Mouse (Mus musculus): ENCODE data around the gene Eef1b2.
"Not testable (repeated sequence)": the region's sequence is repeated elsewhere in the genome, so short reads cannot be mapped to it uniquely, and the experiment has no call there.

Eef1b2 gene

DNA sequence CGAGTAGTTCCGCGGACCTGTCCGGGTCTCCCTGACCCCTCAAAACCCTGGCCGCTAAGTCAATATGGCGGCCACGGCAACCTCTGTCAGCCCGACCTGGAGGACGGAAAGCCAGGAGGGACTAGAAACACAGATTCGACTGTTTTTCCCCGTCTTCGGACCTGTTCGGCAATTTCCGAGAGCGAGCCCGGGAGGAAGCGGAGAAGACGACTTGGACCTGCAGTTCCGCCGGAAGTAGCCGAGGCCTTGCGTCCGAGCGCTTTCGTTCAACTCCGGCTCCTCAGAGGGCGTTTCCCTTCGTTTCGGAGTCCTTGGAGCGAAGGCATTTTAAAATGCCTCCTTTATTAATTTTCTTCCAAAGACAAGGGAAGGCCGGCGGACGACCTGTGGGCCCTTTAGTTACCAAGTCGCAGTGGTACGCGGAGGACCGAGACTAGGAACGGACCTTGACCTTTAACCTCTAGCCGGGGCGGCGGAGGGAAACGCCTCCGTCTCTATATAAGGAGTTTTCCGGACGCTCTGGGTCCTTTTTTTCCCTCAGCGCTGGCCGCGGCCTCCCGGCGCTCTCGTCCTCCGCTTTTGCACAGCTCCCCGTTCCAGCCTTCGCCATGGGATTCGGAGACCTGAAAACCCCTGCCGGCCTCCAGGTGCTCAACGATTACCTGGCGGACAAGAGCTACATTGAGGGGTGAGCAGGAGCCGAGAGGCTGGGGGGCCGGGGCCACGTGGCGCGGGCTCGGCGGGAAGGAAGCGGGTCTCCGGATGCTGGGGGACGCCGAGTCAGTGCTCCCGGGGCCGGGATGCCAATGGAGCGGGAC, at the start of gene Eef1b2, which contains the start of gene Ndufs1:
Eef1b2 (plus strand) TSS at position 222 of the 818 bp plus-strand sequence.
Ndufs1 (minus strand) TSS at position 230 of the 818 bp plus-strand sequence.
- peak; percentile 89 to 92 for DNase-seq (ENCODE audit: low read depth in 1 of 2, low spot score in 2 of 2)

DNA sequence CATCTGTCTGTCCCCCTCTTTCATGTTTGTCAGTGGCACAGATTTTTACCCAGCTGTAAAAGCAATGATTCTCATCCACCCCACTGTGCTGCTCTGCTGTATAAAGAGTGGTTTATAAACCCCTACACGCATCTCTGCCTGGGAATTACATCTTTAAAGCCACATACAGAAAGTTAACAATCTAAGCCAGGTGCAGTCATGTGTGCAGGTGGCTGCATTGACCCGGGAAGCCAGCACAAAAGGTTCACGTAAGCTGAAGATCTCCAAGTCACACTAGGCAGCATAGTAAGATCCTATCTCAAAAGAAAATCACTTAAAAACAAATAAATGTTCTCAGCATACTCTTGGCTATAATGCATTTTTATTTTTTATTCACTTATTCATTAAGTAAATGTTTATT, 47.4 kb upstream of the Eef1b2 start:
- no peak for DNase-seq (ENCODE audit: low read depth in 1 of 2, low spot score in 2 of 2)

DNA sequence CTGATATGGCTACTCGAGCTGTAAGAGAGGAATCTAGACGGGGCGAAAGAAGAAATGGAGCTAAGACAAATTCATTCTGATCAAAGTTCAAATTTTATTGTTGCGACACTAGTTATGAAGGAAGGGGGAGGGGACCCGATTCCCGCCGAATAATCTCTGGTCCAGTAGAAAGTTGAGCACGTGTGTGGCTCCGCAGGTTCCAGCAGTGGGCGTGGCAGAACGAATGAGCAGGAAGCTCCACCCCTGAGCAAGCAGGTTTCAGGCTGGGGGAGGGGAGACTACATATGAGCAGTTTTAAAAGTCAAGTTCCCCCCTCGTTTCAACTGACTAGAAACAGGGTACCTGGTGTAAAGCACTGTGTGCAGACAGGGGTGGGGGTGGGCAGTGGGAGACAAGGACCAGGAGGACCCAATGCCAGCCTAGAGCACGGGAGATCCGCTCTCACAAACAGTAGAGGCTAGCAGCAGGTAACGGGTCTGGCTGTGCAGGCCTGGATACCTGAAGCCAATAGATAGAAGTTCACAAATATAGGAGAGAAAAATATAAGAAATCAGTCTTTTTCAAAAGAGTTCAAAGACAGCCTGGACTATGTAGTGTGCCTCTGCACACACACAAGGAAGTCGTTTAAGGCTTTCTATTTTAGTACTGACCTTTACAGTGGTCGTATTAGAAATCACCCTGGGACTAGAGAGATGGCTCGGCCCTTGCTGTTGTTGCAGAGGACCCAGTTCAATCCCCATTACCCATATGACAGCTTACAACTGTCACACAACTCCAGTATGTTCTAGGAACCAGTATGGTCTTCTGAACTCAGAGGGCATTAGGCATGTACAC, 46.6 kb upstream of the Eef1b2 start:
- no peak for DNase-seq (ENCODE audit: low read depth in 1 of 2, low spot score in 2 of 2)

DNA sequence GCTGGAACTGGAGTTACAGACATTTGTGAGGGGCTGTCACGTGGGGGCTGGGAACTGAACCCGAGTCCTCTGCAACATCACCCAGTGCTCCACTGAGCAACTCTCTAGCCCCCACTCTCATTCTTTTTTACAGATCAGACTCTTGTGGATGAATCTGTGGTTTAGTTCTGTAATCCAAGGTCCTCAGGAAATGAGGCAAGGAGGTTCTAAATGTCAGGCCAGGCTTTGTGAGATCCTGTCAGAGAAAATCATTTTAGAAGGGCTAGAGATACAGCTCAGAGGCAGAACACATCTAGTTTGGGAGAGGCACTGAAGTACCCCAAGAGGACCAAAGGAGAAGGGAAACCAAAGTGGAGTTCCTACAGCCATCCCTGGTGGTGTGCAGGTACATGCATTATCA, 45.7 kb upstream of the Eef1b2 start:
- no peak for DNase-seq (ENCODE audit: low read depth in 1 of 2, low spot score in 2 of 2)

DNA sequence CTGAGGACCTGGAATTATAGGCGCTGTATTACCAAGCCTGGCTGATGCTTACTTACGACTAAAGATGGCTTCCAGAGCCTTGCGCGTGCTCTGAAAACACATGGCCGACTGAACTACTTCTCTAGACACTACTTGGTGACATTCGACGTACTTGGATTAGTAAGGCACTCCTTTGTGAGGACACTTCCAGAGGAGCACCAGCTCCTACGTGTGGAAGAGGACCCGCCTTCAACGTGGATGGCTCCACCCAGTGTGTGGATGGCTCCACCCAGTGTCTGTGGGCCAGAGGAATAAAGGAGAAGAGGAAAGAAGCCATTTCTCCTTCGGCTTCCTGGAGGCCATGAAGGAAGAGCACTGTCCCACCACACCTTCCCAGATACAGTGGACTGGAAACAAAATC, 44.9 kb upstream of the Eef1b2 start:
- DNase-seq (ENCODE audit: low read depth in 1 of 2, low spot score in 2 of 2): no peak

GRCm38 (mm10) chr1:63134530-63134929, 42.1 kb upstream of the Eef1b2 start:
- DNase-seq (ENCODE audit: low read depth in 1 of 2, low spot score in 2 of 2): no peak

DNA sequence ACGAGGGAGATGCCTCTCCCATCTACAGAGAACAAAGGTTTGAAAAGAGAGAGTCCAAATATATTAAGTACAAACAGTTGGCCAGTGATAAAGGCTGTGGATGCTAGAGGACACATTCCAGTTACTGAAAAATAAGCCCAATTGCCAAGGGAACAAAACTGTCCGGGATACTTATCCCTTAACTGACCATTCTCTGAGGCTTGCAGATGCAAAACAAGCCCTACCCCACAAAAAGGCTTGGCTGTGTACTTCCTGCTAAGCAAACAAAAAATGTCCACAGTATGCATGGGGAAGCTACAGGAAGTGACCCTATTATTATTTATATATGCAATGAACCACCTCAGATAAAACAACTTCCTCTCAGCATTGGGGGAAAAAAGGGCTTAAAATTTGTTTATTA, 38.7 kb upstream of the Eef1b2 start:
- DNase-seq (ENCODE audit: low read depth in 1 of 2, low spot score in 2 of 2): no peak

DNA sequence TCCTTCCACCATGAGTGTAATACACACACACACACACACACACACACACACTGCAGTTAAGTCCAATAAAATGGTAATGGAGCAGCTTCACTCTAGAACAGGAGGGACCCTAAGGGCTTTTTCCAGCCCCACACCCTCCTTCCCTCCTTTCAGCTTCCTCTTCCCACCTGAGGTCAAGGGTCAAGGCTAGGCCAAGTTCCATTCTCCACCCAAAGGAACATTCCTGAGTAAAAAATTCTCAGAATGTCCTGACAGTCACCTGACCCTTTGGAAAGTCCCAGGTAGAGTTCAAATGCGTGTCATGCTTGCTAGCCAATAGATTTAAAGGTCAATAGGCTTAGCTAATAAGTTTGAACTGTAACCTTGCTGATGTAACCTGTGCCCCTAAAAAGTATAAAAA, 38.0 kb upstream of the Eef1b2 start:
- DNase-seq (ENCODE audit: low read depth in 1 of 2, low spot score in 2 of 2): not testable (repeated sequence)

- DNase-seq (ENCODE audit: low read depth in 1 of 2, low spot score in 2 of 2): no peak
Observed at GRCm38 (mm10) chr1:63140231-63140630, 36.4 kb upstream of the Eef1b2 start.

GRCm38 (mm10) chr1:63168638-63169037, 8.0 kb upstream of the Eef1b2 start:
- DNase-seq (ENCODE audit: low read depth in 1 of 2, low spot score in 2 of 2): no peak

GRCm38 (mm10) chr1:63175853-63176252, 772 bp upstream of the Eef1b2 start:
- no peak for DNase-seq (ENCODE audit: low read depth in 1 of 2, low spot score in 2 of 2)

- DNase-seq (ENCODE audit: low read depth in 1 of 2, low spot score in 2 of 2): no peak
Observed at GRCm38 (mm10) chr1:63176259-63176603, 394 bp upstream of the Eef1b2 start.

DNA sequence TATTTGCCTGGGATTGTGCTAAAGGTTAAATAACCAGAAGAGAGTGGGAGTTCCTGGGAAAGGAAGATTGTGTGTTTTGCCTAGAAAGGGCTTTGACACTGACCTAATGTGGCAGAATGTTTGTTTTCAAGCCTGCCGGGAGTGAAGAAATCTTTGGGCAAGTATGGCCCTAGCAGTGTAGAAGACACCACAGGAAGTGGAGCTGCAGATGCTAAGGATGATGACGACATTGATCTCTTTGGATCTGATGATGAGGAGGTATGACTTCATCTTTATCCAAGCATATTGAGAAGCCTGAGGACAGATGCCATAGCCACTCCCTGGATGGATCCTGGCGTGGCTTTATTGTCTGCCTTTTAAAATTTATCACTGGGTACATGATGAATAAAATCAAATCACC, 1.7 kb downstream of the Eef1b2 start:
- no peak for DNase-seq (ENCODE audit: low read depth in 1 of 2, low spot score in 2 of 2)

GRCm38 (mm10) chr1:63180122-63180521, 3.5 kb downstream of the Eef1b2 start:
- no peak for DNase-seq (ENCODE audit: low read depth in 1 of 2, low spot score in 2 of 2)

GRCm38 (mm10) chr1:63180575-63180974, 4.0 kb downstream of the Eef1b2 start:
- not testable (repeated sequence) for DNase-seq (ENCODE audit: low read depth in 1 of 2, low spot score in 2 of 2)

- peak; percentile 70 to 85 for DNase-seq (ENCODE audit: low read depth in 1 of 2, low spot score in 2 of 2)
Observed at GRCm38 (mm10) chr1:63181019-63181418, 4.4 kb downstream of the Eef1b2 start.

DNA sequence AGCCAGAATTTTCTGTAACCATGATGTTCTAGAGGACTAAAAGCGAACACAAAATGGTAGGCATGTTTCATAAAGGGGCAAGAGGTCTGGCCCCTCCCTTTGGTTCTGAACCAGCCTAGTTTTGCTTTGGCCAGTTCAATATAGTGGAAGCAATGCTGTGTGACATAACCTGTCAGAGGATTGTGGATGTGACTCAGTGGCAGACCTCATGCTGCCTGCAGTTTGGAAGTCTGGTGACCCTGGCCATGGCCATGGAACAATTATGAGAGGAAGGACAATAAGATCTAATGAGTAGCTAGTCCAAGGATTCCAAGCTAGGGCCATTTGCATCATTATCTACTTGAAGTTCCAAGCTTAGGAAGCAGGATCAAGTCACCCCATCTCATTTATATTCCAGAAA, 4.9 kb downstream of the Eef1b2 start:
- no peak for DNase-seq (ENCODE audit: low read depth in 1 of 2, low spot score in 2 of 2)

DNA sequence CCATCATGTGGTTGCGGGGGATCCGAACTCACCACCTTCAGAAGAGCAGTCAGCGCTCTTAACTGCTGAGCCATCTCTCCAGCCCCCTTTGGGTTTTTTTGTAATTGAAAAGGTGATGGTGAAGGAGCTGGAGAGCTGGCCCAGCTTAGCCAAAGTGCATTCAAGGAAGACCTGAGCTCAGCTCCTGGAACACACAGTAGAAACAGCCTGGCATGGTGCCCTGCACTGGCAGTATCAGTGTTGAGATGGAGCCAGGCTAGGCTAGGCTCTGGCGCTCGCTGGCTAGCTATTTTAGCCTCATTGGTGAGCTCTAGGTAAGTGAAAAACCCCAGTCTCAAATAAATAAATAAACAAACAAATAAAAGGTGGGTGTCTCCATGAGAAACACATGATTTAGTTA, 5.6 kb downstream of the Eef1b2 start:
- DNase-seq (ENCODE audit: low read depth in 1 of 2, low spot score in 2 of 2): no peak

- DNase-seq (ENCODE audit: low read depth in 1 of 2, low spot score in 2 of 2): peak in 1 of 2 experiments; percentile 4
Observed at GRCm38 (mm10) chr1:63182636-63183270, 6.1 kb downstream of the Eef1b2 start.

DNA sequence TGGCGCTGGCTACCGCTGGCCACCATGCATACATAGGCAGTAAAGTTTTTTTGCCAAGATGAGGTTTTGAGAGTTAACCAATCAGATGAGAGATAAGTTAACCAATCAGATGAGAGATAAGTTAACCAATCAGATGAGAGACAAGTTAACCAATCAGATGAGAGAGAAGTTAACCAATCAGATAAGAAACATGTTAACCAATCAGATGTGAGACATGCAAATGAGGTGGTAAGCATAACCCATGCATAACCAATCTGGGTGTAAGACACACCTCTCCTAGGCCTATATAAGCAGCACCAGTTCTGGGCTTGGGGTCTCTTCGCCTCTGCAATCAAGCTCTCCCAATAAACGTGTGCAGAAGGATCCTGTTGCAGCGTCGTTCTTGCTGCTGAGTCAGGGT, 8.8 kb downstream of the Eef1b2 start:
- not testable (repeated sequence) for DNase-seq (ENCODE audit: low read depth in 1 of 2, low spot score in 2 of 2)

GRCm38 (mm10) chr1:63188536-63188935, 11.9 kb downstream of the Eef1b2 start:
- no peak for DNase-seq (ENCODE audit: low read depth in 1 of 2, low spot score in 2 of 2)

DNA sequence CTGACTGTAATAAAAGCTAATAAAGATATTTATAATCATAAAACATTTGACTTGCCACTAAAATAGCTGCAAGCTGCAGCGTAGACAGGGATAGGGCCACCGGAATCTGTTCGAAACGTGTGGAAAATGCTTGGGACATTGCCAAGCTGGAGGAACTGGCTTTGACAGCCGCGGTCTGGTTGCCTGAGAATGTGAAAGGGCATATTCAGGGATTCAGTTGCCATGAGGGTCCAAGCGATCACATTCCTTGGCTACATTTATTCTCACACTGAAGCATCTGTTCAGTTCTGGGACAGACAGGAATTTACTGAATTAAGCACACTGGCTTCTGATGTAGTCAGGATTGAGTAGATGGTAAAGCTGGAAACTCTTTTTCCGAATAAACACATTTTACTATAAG, 14.2 kb downstream of the Eef1b2 start:
- DNase-seq (ENCODE audit: low read depth in 1 of 2, low spot score in 2 of 2): no peak

Data from monocyte, adult 2 months (primary cell).